Comparison of ENCODE assay signal across 8 mouse cellular contexts in the genomic region with DNA sequence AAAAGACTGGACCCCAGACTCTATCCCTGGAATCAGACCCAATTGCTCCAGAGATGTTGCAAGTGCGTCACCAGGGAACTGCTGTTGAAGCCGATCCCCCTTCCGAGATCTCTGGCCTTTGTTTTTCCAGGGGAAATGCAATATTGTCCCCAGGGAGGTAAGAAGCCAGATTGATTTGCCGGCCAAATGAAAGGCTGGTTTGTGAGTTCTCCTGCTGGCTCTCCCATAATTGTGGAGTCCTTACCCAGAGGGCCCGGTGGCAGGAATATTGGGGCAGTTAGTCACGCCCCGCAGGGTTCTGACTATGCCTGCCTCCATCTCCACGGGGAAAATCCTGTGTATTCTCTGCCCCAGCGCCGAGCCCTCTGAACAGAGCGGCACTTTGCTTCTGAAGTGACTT. TPM values are rescaled to one million over a fixed set of nuclear protein-coding genes. Genes with fewer than 3 reads are reported as not detected.
DNase-seq lines count a peak whose midpoint lies in the region; ATAC-seq lines count a peak whose summit lies in the region.

No protein-coding gene starts in this region.

- DNase-seq in gastrocnemius, adult 18-20 months (ENCODE audit: low spot score), result peak; percentile 22
- no peak for DNase-seq in gastrocnemius, postnatal 14 days
- DNase-seq in embryo, embryonic 10 days (ENCODE audit: low spot score), result peak; percentile 44
- no peak for DNase-seq in right cerebral cortex, postnatal 14 days
- DNase-seq in thymus, adult 18-20 months, result no peak

- H3K9me3 ChIP-seq in hindbrain, embryonic 13.5 days, result no peaks in the 10 kb centered on the region
- no peaks in the 10 kb centered on the region for H3K9me3 ChIP-seq in limb, embryonic 15.5 days

- peak overlapping the region; percentile 20 for H3K4me2 ChIP-seq in hindbrain, embryonic 13.5 days
- H3K4me2 ChIP-seq in limb, embryonic 15.5 days, result peak overlapping the region; percentile 29

- peaks cover 26% of the 10 kb centered on the region for H3K4me1 ChIP-seq in hindbrain, embryonic 13.5 days (replicated peaks)
- peaks cover 54% of the 10 kb centered on the region for H3K4me1 ChIP-seq in limb, embryonic 15.5 days

- WGBS in hindbrain, embryonic 13.5 days, result 2% methylated on average over 11 of the region's 11 CpGs
- 31% methylated on average over 11 of the region's 11 CpGs for WGBS in limb, embryonic 15.5 days

- no peak overlapping the region for H3K9ac ChIP-seq in hindbrain, embryonic 13.5 days
- H3K9ac ChIP-seq in limb, embryonic 15.5 days, result no peak overlapping the region

- no peak for ATAC-seq in hindbrain, embryonic 13.5 days (ENCODE audit: low FRiP score)
- no peak for ATAC-seq in limb, embryonic 15.5 days (ENCODE audit: insufficient number of reproducible peaks, low FRiP score, low TSS enrichment, low read depth)
- no peak for ATAC-seq in erythroid progenitor cell, adult 5-6 weeks (replicated peaks; ENCODE audit: low FRiP score, poor library complexity, severe bottlenecking)

- no peaks in the 10 kb centered on the region for H3K36me3 ChIP-seq in hindbrain, embryonic 13.5 days
- no peaks in the 10 kb centered on the region for H3K36me3 ChIP-seq in limb, embryonic 15.5 days

- peak overlapping the region; percentile 30; the same call in 1 of the 2 replicates for H3K27ac ChIP-seq in hindbrain, embryonic 13.5 days
- H3K27ac ChIP-seq in limb, embryonic 15.5 days, result no peak overlapping the region

- no peak overlapping the region for H3K4me3 ChIP-seq in hindbrain, embryonic 13.5 days
- H3K4me3 ChIP-seq in limb, embryonic 15.5 days, result peak overlapping the region; percentile 15; the same call in 1 of the 2 replicates

- H3K27me3 ChIP-seq in hindbrain, embryonic 13.5 days, result peaks cover 39% of the 10 kb centered on the region
- peaks cover 47% of the 10 kb centered on the region for H3K27me3 ChIP-seq in limb, embryonic 15.5 days

- intact Hi-C loops in gastrocnemius, postnatal 14 days (cut with DNase I; ENCODE audit: low total_unique reads), result no loop called here

RNA-seq across cellular contexts. Expression of a gene that starts 3.9 kb away (rescaled TPM):
- 1 to 10 TPM in 1 of 2 experiments, under 1 TPM in 1; 0.96 to 2.0 TPM for total RNA-seq in gastrocnemius, adult 18-20 months (2021)
- total RNA-seq in gastrocnemius, postnatal 14 days (2021), result 1 to 10 TPM; 1.6 to 2.2 TPM
- polyA plus RNA-seq in hindbrain, embryonic 13.5 days (2015; fragmentation: Nextera tagmentation; extraction: Ambion mirVana), result 0.78 and 1.0 TPM in 2 replicates
- polyA plus RNA-seq in limb, embryonic 15.5 days (2015; fragmentation: Nextera tagmentation; extraction: Ambion mirVana), result 2.7 and 3.1 TPM in 2 replicates
- total RNA-seq in erythroid progenitor cell, adult 5-6 weeks (2015; ENCODE audit: low replicate concordance), result not detected in 2 replicates
- not detected in 2 replicates for total RNA-seq in erythroid progenitor cell, adult 5-6 weeks (2017; ENCODE audit: low replicate concordance)

Comparison
In these comparisons a context has a peak if more than half of its experiments do, and no peak if none do; other contexts are left out.
1. DNase-seq: peak in gastrocnemius, adult 18-20 months (single experiment) and embryo, embryonic 10 days (single experiment); none in gastrocnemius, postnatal 14 days (single experiment), right cerebral cortex, postnatal 14 days (single experiment) and thymus, adult 18-20 months (0 of 2).